Mouse (Mus musculus): ENCODE results near the gene Tmx4. TPM values are rescaled to one million over a fixed set of nuclear protein-coding genes. Genes with fewer than 3 reads are reported as not detected.
"Not testable (repeated sequence)": the region's sequence is repeated elsewhere in the genome, so short reads cannot be mapped to it uniquely, and the experiment has no call there.

Gene Tmx4
- total RNA-seq (2015): 143 and 145 TPM in 2 replicates
- total RNA-seq (2017): 167 and 171 TPM in 2 replicates

GRCm38 (mm10) chr2:134643514-134644300, at the start of gene Tmx4:
TSS of gene Tmx4 (minus strand) at chr2:134644145.
- peak; percentile 83 for ATAC-seq (replicated peaks; ENCODE audit: poor library complexity)

DNA sequence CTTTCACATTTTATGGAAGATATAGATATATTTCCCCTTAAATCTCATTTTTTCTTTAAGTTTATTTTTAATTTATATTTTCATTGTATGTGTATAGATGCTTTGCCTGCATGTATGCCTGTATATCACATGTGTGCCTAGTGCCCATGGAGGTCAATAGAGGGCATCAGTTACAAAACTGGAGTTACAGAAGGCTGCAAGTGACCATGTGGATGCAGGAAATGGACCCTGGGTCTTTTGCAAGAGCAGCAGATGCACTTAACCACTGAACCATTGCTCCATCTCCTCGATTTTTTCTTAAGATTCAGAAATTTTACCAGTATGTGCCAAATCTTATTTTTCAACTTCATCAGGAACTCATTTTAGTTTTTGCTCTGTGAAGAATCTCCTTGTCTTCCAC, 48.2 kb upstream of the Tmx4 start:
- ATAC-seq (replicated peaks; ENCODE audit: poor library complexity): peak; percentile 84

GRCm38 (mm10) chr2:134691055-134691454, 47.1 kb upstream of the Tmx4 start:
- peak; percentile 84 for ATAC-seq (replicated peaks; ENCODE audit: poor library complexity)

DNA sequence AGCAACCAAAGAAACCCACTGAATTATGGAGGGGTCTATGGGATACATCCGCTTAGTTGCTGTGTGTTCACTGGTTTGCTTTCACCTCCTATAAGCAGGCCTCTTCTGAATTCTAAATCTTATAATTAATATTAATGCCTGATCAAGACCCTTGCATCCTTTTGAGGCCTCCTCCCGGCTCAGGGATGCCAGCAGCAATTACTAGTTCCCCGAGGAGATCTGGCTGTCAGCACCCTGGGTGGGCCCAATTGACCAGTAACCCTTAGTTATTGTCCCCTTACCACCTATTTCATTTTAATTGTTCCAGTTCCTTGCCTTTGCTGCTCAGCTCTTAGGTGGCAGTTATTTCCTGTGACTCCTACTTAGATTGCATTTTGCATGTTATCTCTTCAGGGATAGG, 38.4 kb upstream of the Tmx4 start:
- no peak for ATAC-seq (replicated peaks; ENCODE audit: poor library complexity)

GRCm38 (mm10) chr2:134681271-134681961, 37.5 kb upstream of the Tmx4 start:
- ATAC-seq (replicated peaks; ENCODE audit: poor library complexity): peak; percentile 97

DNA sequence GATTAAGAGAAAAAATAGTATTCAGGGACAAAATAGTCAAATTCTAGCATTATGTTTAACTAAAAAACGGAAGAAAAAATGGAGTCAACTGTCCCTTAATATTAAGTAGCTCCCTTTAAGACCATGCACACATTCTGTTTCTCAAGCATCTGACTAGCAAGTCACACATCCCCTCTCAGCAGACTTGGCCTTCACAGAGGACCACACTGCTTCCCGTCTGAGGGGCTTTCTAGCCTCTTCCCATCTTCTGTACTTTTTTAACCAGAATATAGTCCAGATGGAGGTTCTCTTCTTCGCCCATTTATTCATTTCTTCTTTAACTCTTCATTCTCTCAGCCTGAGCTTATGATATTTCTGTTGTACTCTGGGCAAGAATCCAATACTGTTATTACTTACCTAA, 35.6 kb upstream of the Tmx4 start:
- ATAC-seq (replicated peaks; ENCODE audit: poor library complexity): no peak

- peak; percentile 76 for ATAC-seq (replicated peaks; ENCODE audit: poor library complexity)
Measured at GRCm38 (mm10) chr2:134675465-134675864, 31.5 kb upstream of the Tmx4 start.

DNA sequence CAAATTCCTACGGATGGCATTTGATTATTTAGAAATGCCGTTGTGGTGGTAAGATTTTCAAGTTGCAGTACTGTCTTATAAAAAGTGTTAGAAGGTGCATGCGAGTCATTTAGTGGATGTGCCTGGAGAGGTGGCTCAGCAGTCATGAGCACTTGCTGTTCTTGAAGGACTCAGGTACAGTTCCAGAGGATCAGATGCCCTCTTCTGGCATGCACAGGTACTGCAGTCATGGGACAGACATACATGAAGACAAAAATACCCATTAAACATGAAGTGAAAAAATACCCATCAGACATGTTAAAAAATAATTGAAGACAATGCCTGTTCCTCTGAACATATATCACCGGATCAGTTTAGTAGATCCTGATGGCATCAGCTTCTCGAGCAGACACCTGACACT, 29.7 kb upstream of the Tmx4 start:
- peak; percentile 92 for ATAC-seq (replicated peaks; ENCODE audit: poor library complexity)

DNA sequence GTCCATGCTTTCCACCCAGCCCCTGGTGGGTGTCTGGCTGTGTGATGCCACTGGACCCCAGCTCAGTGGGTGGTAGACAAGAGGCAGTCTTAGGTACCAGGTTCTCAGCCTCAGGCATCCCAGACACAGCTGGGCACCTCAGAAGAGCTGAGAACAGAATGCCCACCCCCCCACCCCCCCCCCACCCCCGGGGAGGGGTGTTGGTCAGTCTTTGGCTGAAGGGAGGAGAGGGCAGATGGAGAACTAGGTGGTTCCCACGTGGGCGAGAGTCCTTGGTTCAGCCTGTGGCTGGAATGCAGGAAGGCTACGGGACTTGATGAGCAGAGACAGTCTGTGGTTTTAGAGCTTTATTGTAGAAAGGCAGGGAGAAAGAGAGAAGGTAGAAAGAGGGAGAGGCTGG, 12.5 kb upstream of the Tmx4 start:
- ATAC-seq (replicated peaks; ENCODE audit: poor library complexity): no peak

- no peak for ATAC-seq (replicated peaks; ENCODE audit: poor library complexity)
Measured at GRCm38 (mm10) chr2:134654668-134655067, 10.7 kb upstream of the Tmx4 start.

- ATAC-seq (replicated peaks; ENCODE audit: poor library complexity): peak; percentile 99
Measured at GRCm38 (mm10) chr2:134652759-134653158, 8.8 kb upstream of the Tmx4 start.

- no peak for ATAC-seq (replicated peaks; ENCODE audit: poor library complexity)
Measured at GRCm38 (mm10) chr2:134648999-134649398, 5.1 kb upstream of the Tmx4 start.

- peak; percentile 5; the same call in 1 of the 2 replicates for ATAC-seq (replicated peaks; ENCODE audit: poor library complexity)
Measured at GRCm38 (mm10) chr2:134645752-134646151, 1.8 kb upstream of the Tmx4 start.

DNA sequence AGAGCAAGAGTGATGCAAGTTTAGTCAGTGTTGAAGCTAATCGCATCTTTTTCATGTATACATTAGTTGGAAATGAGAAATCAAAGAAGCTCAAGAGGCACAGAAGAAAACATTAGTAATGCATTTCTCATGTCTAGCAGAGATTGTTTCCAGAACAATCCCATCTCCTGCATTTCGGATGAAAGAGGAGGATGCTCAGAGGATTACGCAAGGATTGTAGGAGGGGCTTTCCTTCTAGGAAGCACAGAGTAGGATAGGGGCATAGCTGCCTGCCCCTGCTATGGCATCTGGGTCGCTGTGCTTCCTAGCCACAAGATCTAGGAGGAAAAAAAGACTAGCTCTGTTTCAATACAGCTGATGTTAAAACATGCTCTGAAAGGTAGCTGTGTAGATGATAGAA, 1.2 kb upstream of the Tmx4 start:
- no peak for ATAC-seq (replicated peaks; ENCODE audit: poor library complexity)

- ATAC-seq (replicated peaks; ENCODE audit: poor library complexity): no peak
Measured at GRCm38 (mm10) chr2:134644301-134644912, 462 bp upstream of the Tmx4 start.

- no peak for ATAC-seq (replicated peaks; ENCODE audit: poor library complexity)
Measured at GRCm38 (mm10) chr2:134642377-134642776, 1.6 kb downstream of the Tmx4 start.

DNA sequence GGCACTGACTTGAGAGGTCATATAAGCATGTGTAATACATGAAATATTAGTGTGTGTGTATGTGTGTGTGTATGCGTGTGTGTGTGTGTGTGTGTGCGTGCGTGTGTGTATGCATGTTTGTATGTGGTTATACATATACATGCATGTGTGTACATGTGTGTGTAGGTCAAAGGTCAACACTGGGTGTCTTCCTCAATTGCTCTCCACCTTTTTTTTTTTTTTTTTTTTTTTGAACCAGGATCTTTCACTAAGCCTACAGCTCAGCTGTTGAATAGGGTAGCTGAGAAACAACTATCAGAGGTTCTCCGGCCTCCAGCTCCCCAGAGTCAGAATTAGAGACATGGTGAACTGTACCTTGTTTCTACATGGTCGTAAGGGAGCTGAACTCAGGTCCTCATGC, 2.6 kb downstream of the Tmx4 start:
- no peak for ATAC-seq (replicated peaks; ENCODE audit: poor library complexity)

DNA sequence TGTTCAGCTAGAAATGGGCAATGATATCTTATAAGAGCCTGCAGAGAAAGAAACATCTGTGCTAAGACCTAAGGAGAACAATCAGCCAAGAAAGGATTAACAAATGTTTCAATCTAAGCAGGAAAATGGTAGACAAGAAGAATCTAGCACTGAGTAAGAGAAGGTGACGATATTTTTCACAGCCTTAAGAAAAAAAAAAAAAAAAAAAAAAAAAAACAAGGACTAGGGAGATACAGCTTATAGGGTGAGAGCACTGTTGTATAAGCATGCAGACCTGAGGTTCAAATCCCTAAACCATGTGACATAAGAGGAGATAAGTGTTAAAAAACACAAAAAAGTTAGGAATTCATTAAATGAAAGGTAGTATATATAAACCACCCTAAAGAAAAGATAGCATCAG, 3.5 kb downstream of the Tmx4 start:
- ATAC-seq (replicated peaks; ENCODE audit: poor library complexity): no peak

GRCm38 (mm10) chr2:134628541-134628940, 15.4 kb downstream of the Tmx4 start:
- not testable (repeated sequence) for ATAC-seq (replicated peaks; ENCODE audit: poor library complexity)

DNA sequence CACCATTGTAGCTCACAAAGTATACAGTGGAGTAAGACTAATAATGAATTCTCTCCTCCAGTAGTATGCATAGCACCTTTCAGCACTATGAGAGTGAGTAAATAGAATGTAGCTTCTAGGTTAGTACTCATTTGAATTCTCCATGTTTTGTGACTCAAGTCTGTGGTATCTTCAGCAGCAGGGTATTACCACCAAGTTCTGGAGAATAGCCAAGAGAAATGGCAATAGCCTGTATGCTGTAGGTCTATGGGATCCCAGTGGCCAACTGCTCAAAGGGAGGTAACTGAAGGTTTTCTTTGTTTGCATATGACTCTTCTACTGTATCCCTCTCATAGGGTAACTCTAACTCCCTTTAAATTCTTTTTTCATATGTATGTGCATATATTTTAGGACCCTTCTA, 39.0 kb downstream of the Tmx4 start:
- no peak for ATAC-seq (replicated peaks; ENCODE audit: poor library complexity)

GRCm38 (mm10) chr2:134591081-134591694, 52.8 kb downstream of the Tmx4 start:
- no peak for ATAC-seq (replicated peaks; ENCODE audit: poor library complexity)
